In the genomic region with DNA sequence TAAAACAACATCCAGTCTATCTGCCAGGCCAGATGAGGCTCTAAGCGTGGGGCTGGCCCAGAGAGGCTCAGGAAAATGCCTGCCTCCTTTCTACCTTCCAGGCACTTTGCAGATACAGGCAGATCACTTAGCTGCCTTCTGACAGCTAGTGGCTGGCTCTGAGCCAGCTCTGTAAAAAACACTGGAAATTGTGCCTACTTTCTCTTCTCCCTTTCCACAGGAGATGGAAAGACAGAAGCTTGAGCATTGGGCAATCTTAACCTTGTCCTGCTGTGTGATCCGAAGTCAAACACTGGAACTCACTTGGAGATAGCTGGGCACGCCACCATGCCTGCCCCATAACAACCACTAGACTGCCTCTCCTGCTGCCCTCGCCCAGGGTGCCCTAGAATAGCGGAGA, we compare ENCODE assay signal across 15 mouse cellular contexts.
DNase-seq lines count a peak whose midpoint lies in the region; ATAC-seq and TF ChIP-seq lines count a peak whose summit lies in the region.
"Had no signal": no experiment of that assay in that cellular context is flagged by ENCODE, and none has a peak within 500 bp of the region (broad histone marks: within the 10 kb centered on the region; RNA-seq: fewer than 3 reads in every experiment).

No protein-coding gene starts in this region.

- H3K4me1 ChIP-seq in heart, embryonic 11.5 days (ENCODE audit: control insufficient read depth, insufficient read depth, low read length), result peaks cover 21% of the 10 kb centered on the region
- H3K4me1 ChIP-seq in lung, adult 2 months (ENCODE audit: control insufficient read depth, insufficient read depth, low read length), result no peaks in the 10 kb centered on the region
- H3K4me1 ChIP-seq: liver, embryonic 15.5 days had no signal

- intact Hi-C loops in heart, postnatal 25 days (cut with DNase I), result no loop called here

- TF ChIP-seq CTCF in lung, adult 2 months (IDR thresholded peaks at IDR 0.05; ENCODE audit: insufficient read depth, low read length), result no peak

- ATAC-seq in heart, embryonic 11.5 days (replicated peaks; ENCODE audit: insufficient number of reproducible peaks, low FRiP score, low TSS enrichment), result no peak
- ATAC-seq: forebrain, embryonic 15.5 days; midbrain, embryonic 15.5 days had no signal

- H3K9me3 ChIP-seq in heart, embryonic 11.5 days (replicated peaks; ENCODE audit: control insufficient read depth, low read length), result no peaks in the 10 kb centered on the region; the same call in 1 of the 2 replicates
- H3K9me3 ChIP-seq: forebrain, embryonic 15.5 days; liver, embryonic 15.5 days; midbrain, embryonic 15.5 days; neural tube, embryonic 15.5 days had no signal

- H3K4me3 ChIP-seq in heart, embryonic 11.5 days (ENCODE audit: low read depth, low read length), result no peak overlapping the region
- no peak overlapping the region for H3K4me3 ChIP-seq in lung, adult 2 months (replicated peaks; ENCODE audit: extremely low read depth, low read depth, low read length)
- H3K4me3 ChIP-seq: forebrain, embryonic 15.5 days; left cerebral cortex, adult 2 months; liver, embryonic 15.5 days; midbrain, embryonic 15.5 days; neural tube, embryonic 15.5 days had no signal

- WGBS in heart, embryonic 11.5 days (ENCODE audit: insufficient replicate concordance), result 57% methylated on average over 5 of the region's 5 CpGs
- 69% methylated on average over 5 of the region's 5 CpGs for WGBS in lung, adult 2 months

- TF ChIP-seq POLR2A in lung, adult 2 months (IDR thresholded peaks at IDR 0.05; ENCODE audit: borderline replicate concordance, extremely low read depth, low read depth, low read length), result no peak

- peak; percentile 49 to 55 for DNase-seq in adrenal gland, postnatal 36 days
- DNase-seq in adrenal gland, adult 18-20 months (ENCODE audit: low spot score in 2 of 2), result no peak
- no peak for DNase-seq in heart, postnatal 25 days (ENCODE audit: low spot score)
- DNase-seq in lung, postnatal 14 days, result peak; percentile 50
- no peak for DNase-seq in lung, adult 2 months
- DNase-seq in right cerebral cortex, postnatal 4 days, result peak; percentile 35
- DNase-seq in embryo, embryonic 10.5 days (ENCODE audit: low spot score), result no peak
- DNase-seq: B cell, adult 2 months; kidney, postnatal 4 days had no signal

- H3K27ac ChIP-seq in heart, embryonic 11.5 days (ENCODE audit: low read depth, low read length), result peak overlapping the region; percentile 12; the same call in 1 of the 2 replicates
- H3K27ac ChIP-seq: forebrain, embryonic 15.5 days; left cerebral cortex, adult 2 months; liver, embryonic 15.5 days; midbrain, embryonic 15.5 days; neural tube, embryonic 15.5 days had no signal

- H3K9ac ChIP-seq in heart, embryonic 11.5 days (ENCODE audit: low read depth, low read length), result no peak overlapping the region
- H3K9ac ChIP-seq: forebrain, embryonic 15.5 days; liver, embryonic 15.5 days; midbrain, embryonic 15.5 days; neural tube, embryonic 15.5 days had no signal

- H3K4me2 ChIP-seq in heart, embryonic 11.5 days, result no peak overlapping the region
- H3K4me2 ChIP-seq: forebrain, embryonic 15.5 days; liver, embryonic 15.5 days; midbrain, embryonic 15.5 days; neural tube, embryonic 15.5 days had no signal

- H3K36me3 ChIP-seq in heart, embryonic 11.5 days (ENCODE audit: control insufficient read depth, insufficient read depth, low read length), result no peaks in the 10 kb centered on the region
- H3K36me3 ChIP-seq: forebrain, embryonic 15.5 days; liver, embryonic 15.5 days; midbrain, embryonic 15.5 days; neural tube, embryonic 15.5 days had no signal

- H3K27me3 ChIP-seq in heart, embryonic 11.5 days (ENCODE audit: control insufficient read depth, insufficient read depth, low read length), result no peaks in the 10 kb centered on the region
- H3K27me3 ChIP-seq: forebrain, embryonic 15.5 days; liver, embryonic 15.5 days; midbrain, embryonic 15.5 days; neural tube, embryonic 15.5 days had no signal

Comparison
In these comparisons a context has a peak if more than half of its experiments do, and no peak if none do; other contexts are left out.
1. DNase-seq: peak in adrenal gland, postnatal 36 days (2 of 2), lung, postnatal 14 days (single experiment) and right cerebral cortex, postnatal 4 days (single experiment); none in adrenal gland, adult 18-20 months (0 of 2), heart, postnatal 25 days (single experiment), lung, adult 2 months (single experiment) and embryo, embryonic 10.5 days (single experiment).